Mouse (Mus musculus) MEL-GATA-1-ER (cell line): ENCODE measurements around the gene Rflnb.

Source experiments
- DNase-seq: peaks from one replicate; pipeline ENCODE4 v3.0.0-alpha.2; 2012; ENCODE audit warnings: low read depth; ENCODE audit errors: extremely low read depth

The Rflnb gene

GRCm38 (mm10) chr11:76027139-76028071 is at the start of gene Rflnb:
Gene Rflnb, minus strand, starts transcription at chr11:76027782.
- DNase-seq: no peak

GRCm38 (mm10) chr11:76077341-76077740 is 49.8 kb upstream of the Rflnb start:
- DNase-seq: no peak

GRCm38 (mm10) chr11:76074296-76075093 is 46.9 kb upstream of the Rflnb start:
- DNase-seq: no peak

- no peak for DNase-seq
Measured at GRCm38 (mm10) chr11:76069816-76070215, 42.2 kb upstream of the Rflnb start.

GRCm38 (mm10) chr11:76066563-76067156 is 39.1 kb upstream of the Rflnb start:
- DNase-seq: no peak

- no peak for DNase-seq
Measured at GRCm38 (mm10) chr11:76065521-76066095, 38.0 kb upstream of the Rflnb start.

GRCm38 (mm10) chr11:76064411-76064810 is 36.8 kb upstream of the Rflnb start:
- no peak for DNase-seq

GRCm38 (mm10) chr11:76060906-76061305 is 33.3 kb upstream of the Rflnb start:
- no peak for DNase-seq

- no peak for DNase-seq
Measured at GRCm38 (mm10) chr11:76059971-76060370, 32.4 kb upstream of the Rflnb start.

- no peak for DNase-seq
Measured at GRCm38 (mm10) chr11:76056487-76056886, 28.9 kb upstream of the Rflnb start.

- DNase-seq: no peak
Measured at GRCm38 (mm10) chr11:76052496-76052895, 24.9 kb upstream of the Rflnb start.

GRCm38 (mm10) chr11:76050967-76051512 is 23.5 kb upstream of the Rflnb start:
- no peak for DNase-seq

GRCm38 (mm10) chr11:76050509-76050908 is 22.9 kb upstream of the Rflnb start:
- DNase-seq: no peak

GRCm38 (mm10) chr11:76045367-76045766 is 17.8 kb upstream of the Rflnb start:
- DNase-seq: no peak

GRCm38 (mm10) chr11:76044468-76044867 is 16.9 kb upstream of the Rflnb start:
- DNase-seq: no peak

GRCm38 (mm10) chr11:76042882-76043281 is 15.3 kb upstream of the Rflnb start:
- DNase-seq: no peak

GRCm38 (mm10) chr11:76042041-76042638 is 14.6 kb upstream of the Rflnb start:
- DNase-seq: no peak

GRCm38 (mm10) chr11:76040761-76041376 is 13.3 kb upstream of the Rflnb start:
- DNase-seq: no peak

GRCm38 (mm10) chr11:76040106-76040505 is 12.5 kb upstream of the Rflnb start:
- no peak for DNase-seq
